Mouse (Mus musculus) embryonic facial prominence, embryonic 14.5 days (tissue): ENCODE measurements around the gene Oas1g. TPM values are rescaled to one million over a fixed set of nuclear protein-coding genes. Genes with fewer than 3 reads are reported as not detected.
"Not testable (repeated sequence)": the region's sequence is repeated elsewhere in the genome, so short reads cannot be mapped to it uniquely, and the experiment has no call there.

ENCODE experiments used
- ATAC-seq: fragments of 200-750 bp; cut with Nextera tagmentation; 2 replicates; pipeline ENCODE4 v1.8.0; 2017; ENCODE audit warnings: low read depth, moderate number of reproducible peaks, moderate TSS enrichment
- DNase-seq: peaks from one replicate; pipeline ENCODE4 v3.0.0-alpha.2; 2015; ENCODE audit warnings: low spot score
- H3K27ac ChIP-seq: fragments of 300-500 bp; sonication (generic); replicated peaks from 2 replicates; pipeline ENCODE4 v1.5.1; 2014; ENCODE audit warnings: low read depth, mild to moderate bottlenecking, low read length, moderate library complexity
- H3K27me3 ChIP-seq: fragments of 300-500 bp; sonication (generic); replicated peaks from 2 replicates; pipeline ENCODE4 v1.6.1; 2014; ENCODE audit warnings: low read length; ENCODE audit not compliant: control insufficient read depth, insufficient read depth
- H3K36me3 ChIP-seq: fragments of 300-500 bp; sonication (generic); 2 replicates; pipeline ENCODE4 v1.6.1; 2014; ENCODE audit warnings: low read length, mixed read lengths; ENCODE audit not compliant: control insufficient read depth, insufficient read depth
- H3K4me1 ChIP-seq: fragments of 300-500 bp; sonication (generic); 2 replicates; pipeline ENCODE4 v1.6.1; 2014; ENCODE audit warnings: antibody characterized with exemption, low read length; ENCODE audit not compliant: control insufficient read depth, insufficient read depth
- H3K4me2 ChIP-seq: fragments of 300-500 bp; sonication (generic); 2 replicates; pipeline ENCODE4 v1.6.1; 2014; ENCODE audit warnings: low read depth, mild to moderate bottlenecking, low read length, moderate library complexity, mixed read lengths
- H3K4me3 ChIP-seq: fragments of 300-500 bp; sonication (generic); 2 replicates; pipeline ENCODE4 v1.5.1; 2014; ENCODE audit warnings: low read depth, mild to moderate bottlenecking, low read length
- H3K9ac ChIP-seq: fragments of 300-500 bp; sonication (generic); 2 replicates; pipeline ENCODE4 v1.6.1; 2014; ENCODE audit warnings: low read depth, mild to moderate bottlenecking, low read length, moderate library complexity, mixed read lengths
- H3K9me3 ChIP-seq: fragments of 300-500 bp; sonication (generic); 2 replicates; pipeline ENCODE4 v1.6.1; 2016; ENCODE audit warnings: low read length; ENCODE audit not compliant: control insufficient read depth
- WGBS: fragments of 180-500 bp; shearing (Covaris S2); extraction: QIAGEN DNeasy Blood & Tissue Kit; methylation state at CpG from one replicate; pipeline ENCODE4 v1.1.7; 2014; 5-methylcytosine and 5-hydroxymethylcytosine counted together
- polyA plus RNA-seq: library from polyadenylated mRNA; unstranded; fragments of >200 nt; fragmentation: Nextera tagmentation; extraction: Ambion mirVana; gene quantifications from 2 replicates; pipeline ENCODE4 v1.2.1, GENCODE M21; 2014

The Oas1g gene
- polyA plus RNA-seq, 1 experiment from 2014 or later: 0.67 TPM

GRCm38 (mm10) chr5:120893866-120894265 lies 6.5 kb upstream of the Oas1g start:
- not testable (repeated sequence) for H3K4me3 ChIP-seq, DNase-seq, H3K27me3 ChIP-seq, H3K27ac ChIP-seq, H3K4me2 ChIP-seq, H3K9me3 ChIP-seq, H3K4me1 ChIP-seq, H3K9ac ChIP-seq, ATAC-seq, H3K36me3 ChIP-seq
- 85% methylated on average over 4 of the region's 4 CpGs for WGBS

- DNase-seq (no peak), ATAC-seq (no peak)
- Histone ChIP-seq H3K4me1 (no peaks in the 10 kb centered on the region), H3K9me3 (no peaks in the 10 kb centered on the region), H3K9ac (no peak overlapping the region), H3K27ac (no peak overlapping the region), H3K4me3 (no peak overlapping the region), H3K4me2 (no peak overlapping the region), H3K27me3 (no peaks in the 10 kb centered on the region), H3K36me3 (no peaks in the 10 kb centered on the region)
- WGBS: 22% methylated on average over 2 of the region's 2 CpGs
These were observed 4.8 kb upstream of the Oas1g start for GRCm38 (mm10) chr5:120892243-120892660.

- not testable (repeated sequence) for ATAC-seq, H3K27ac ChIP-seq, H3K9ac ChIP-seq, H3K27me3 ChIP-seq, H3K4me3 ChIP-seq, H3K4me1 ChIP-seq, H3K36me3 ChIP-seq, DNase-seq, H3K4me2 ChIP-seq, H3K9me3 ChIP-seq
- WGBS: 69% methylated on average over 2 of the region's 2 CpGs
These were observed 4.3 kb upstream of the Oas1g start for GRCm38 (mm10) chr5:120891566-120892242.

GRCm38 (mm10) chr5:120890991-120891390 lies 3.6 kb upstream of the Oas1g start:
- DNase-seq: no peak
- WGBS: 59% methylated on average over 3 of the region's 3 CpGs
- no peak for ATAC-seq

GRCm38 (mm10) chr5:120890026-120890425 lies 2.6 kb upstream of the Oas1g start:
- Histone ChIP-seq H3K4me2 (no peak overlapping the region), H3K9ac (no peak overlapping the region), H3K27ac (no peak overlapping the region), H3K4me3 (no peak overlapping the region), H3K27me3 (no peaks in the 10 kb centered on the region), H3K9me3 (no peaks in the 10 kb centered on the region), H3K36me3 (no peaks in the 10 kb centered on the region), H3K4me1 (no peaks in the 10 kb centered on the region)
- DNase-seq: no peak
- ATAC-seq: no peak
- WGBS: 73% methylated on average over 2 of the region's 2 CpGs

More at GRCm38 (mm10) chr5:120890991-120891390, 3.6 kb upstream of the Oas1g start:
- Histone ChIP-seq H3K9ac (no peak overlapping the region), H3K4me1 (no peaks in the 10 kb centered on the region), H3K4me2 (no peak overlapping the region), H3K4me3 (no peak overlapping the region), H3K36me3 (no peaks in the 10 kb centered on the region), H3K27ac (no peak overlapping the region), H3K27me3 (no peaks in the 10 kb centered on the region), H3K9me3 (no peaks in the 10 kb centered on the region)

- not testable (repeated sequence) for H3K9me3 ChIP-seq, H3K4me2 ChIP-seq, ATAC-seq, H3K27ac ChIP-seq, H3K4me3 ChIP-seq, H3K9ac ChIP-seq, H3K27me3 ChIP-seq, H3K4me1 ChIP-seq, DNase-seq, H3K36me3 ChIP-seq
- WGBS: 35% methylated on average over 4 of the region's 4 CpGs
These were observed 942 bp upstream of the Oas1g start for GRCm38 (mm10) chr5:120888294-120888815.

- no peak for DNase-seq
- no peak overlapping the region for H3K9ac ChIP-seq
- H3K36me3 ChIP-seq: no peaks in the 10 kb centered on the region
- WGBS: 44% methylated on average over 6 of the region's 6 CpGs
- no peaks in the 10 kb centered on the region for H3K4me1 ChIP-seq
- H3K27ac ChIP-seq: no peak overlapping the region
- H3K4me3 ChIP-seq: no peak overlapping the region
- no peak for ATAC-seq
- no peaks in the 10 kb centered on the region for H3K27me3 ChIP-seq
- no peak overlapping the region for H3K4me2 ChIP-seq
- H3K9me3 ChIP-seq: no peaks in the 10 kb centered on the region
These were observed 418 bp upstream of the Oas1g start for GRCm38 (mm10) chr5:120887831-120888230.

GRCm38 (mm10) chr5:120881681-120882080 lies 5.7 kb downstream of the Oas1g start:
- 91% methylated on average over 6 of the region's 6 CpGs for whole genome bisulfite sequencing
- not testable (repeated sequence) for H3K27ac ChIP-seq, H3K9ac ChIP-seq, ATAC-seq, H3K4me3 ChIP-seq, H3K9me3 ChIP-seq, H3K36me3 ChIP-seq, H3K27me3 ChIP-seq, DNase-seq, H3K4me1 ChIP-seq, H3K4me2 ChIP-seq

- not testable (repeated sequence) for DNase-seq
- 57% methylated on average over 2 of the region's 2 CpGs for WGBS
These were observed 8.6 kb downstream of the Oas1g start for GRCm38 (mm10) chr5:120878803-120879202.

More at GRCm38 (mm10) chr5:120878803-120879202, 8.6 kb downstream of the Oas1g start:
- not testable (repeated sequence) for H3K9me3 ChIP-seq, H3K4me3 ChIP-seq, H3K36me3 ChIP-seq, H3K27ac ChIP-seq, H3K9ac ChIP-seq, H3K27me3 ChIP-seq, H3K4me1 ChIP-seq, ATAC-seq, H3K4me2 ChIP-seq
